Mouse (Mus musculus): Measurements from ENCODE around the gene Asb18.

DNA sequence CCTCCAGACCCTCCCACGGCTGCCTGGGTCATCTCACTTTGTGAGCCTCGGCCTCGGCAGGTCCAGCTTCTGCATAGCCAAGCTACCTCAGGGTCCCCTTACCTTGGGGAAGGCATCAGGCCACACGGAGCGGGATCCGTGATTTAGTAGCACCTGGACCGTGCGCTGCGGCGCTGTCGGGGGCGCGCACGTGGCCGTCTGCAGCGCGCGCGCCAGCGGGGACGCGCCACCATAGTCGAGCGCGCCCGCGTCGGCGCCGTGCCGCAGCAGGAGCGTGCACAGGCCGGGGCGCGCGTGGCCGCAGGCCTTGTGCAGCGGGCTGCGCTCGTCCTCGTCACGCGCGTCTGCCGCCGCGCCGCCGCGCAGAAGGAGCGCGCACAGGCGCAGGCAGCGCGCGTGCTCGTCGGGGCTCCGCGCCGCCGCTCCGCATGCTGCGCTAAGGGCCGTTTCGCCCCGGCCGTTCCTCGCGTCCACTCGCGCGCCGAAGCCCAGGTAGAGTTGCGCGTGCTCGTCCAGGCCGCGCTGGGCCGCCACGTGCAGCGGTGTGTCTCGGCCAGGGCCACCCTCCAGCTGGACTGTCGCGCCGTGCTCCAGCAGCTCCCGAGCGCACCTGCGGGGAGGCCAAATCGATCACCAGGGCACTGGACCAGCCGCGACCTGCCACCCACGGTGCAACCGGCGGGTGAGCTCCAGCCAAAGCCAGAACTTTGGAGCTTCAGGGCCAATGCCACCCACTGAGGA lies 46.2 kb downstream of the Asb18 start:
- TF ChIP-seq CTCF (conservative IDR thresholded peaks at IDR 0.05; ENCODE audit: low read length) = no peak
- no peak for TF ChIP-seq NANOG (IDR thresholded peaks at IDR 0.05; ENCODE audit: borderline replicate concordance, low read length)
- no peak for TF ChIP-seq POU5F1 (IDR thresholded peaks at IDR 0.05; ENCODE audit: borderline replicate concordance, low read length)

Measured in E14TG2a.4 (cell line).